Mouse (Mus musculus) layer of hippocampus, adult 11-12 months (tissue): ENCODE data around the gene Slc22a29.
"Not testable (repeated sequence)": the region's sequence is repeated elsewhere in the genome, so short reads cannot be mapped to it uniquely, and the experiment has no call there.

Experiments used
- DNase-seq: peaks from one replicate; pipeline ENCODE4 v3.0.0; 2022; ENCODE audit warnings: low spot score

Gene Slc22a29

DNA sequence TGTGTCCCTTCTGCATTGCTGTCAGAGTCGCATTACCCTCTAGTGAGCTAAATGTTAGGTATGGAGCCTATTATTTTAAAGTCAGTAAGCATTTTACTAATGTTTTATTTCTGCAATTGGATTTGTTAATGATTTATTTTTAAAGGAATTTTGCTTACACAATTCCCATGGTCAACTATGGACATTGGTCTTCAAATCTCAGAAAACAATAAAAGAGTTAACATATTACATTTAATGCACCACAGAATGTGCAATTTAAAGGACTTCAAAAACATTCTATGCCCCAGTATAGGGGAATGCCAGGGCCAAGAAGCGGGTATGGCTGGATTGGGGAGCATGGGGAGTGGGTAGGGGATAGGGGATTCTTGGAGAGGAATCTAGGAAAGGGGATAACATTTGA is at the start of gene Slc22a29:
Gene Slc22a29 (minus strand): TSS at position 101 of the 400 bp plus-strand sequence.
- no peak for DNase-seq

DNA sequence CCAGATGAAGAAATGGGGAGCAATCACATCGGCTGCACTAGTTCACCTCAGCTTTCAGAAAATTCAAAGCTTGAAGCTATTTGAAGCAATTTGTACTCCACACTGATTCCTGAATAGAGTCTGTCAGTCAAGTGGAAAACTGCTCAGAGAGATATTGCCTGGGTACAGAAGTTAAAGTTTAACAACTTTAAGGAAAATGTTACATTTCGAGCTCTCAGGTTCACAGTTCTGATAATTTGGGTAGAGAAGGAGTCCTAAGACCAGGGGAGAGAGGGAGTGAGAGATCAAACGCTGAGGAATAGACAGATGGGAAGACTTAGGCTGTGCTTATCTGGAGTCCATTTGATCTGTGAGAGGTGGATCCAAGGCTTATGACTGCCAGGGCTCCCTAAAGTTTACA is 46.6 kb upstream of the Slc22a29 start:
- DNase-seq = no peak

DNA sequence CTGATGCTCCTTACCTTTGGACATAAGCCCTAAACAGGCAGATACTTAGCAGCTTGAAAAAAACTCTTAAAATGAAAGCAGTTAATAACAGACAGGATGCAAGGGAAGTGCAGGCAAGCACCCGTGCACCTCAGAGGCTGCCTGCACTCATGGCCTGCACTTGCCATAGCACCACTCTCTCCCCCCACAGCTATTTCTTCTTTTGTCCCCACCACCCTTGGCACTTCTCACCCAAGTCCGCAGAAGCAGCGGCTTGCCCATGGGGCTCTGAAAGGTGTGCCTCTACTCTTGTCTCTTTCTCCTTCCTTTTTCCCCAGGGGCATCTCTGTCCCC is 34.0 kb upstream of the Slc22a29 start:
- no peak for DNase-seq

- DNase-seq = peak; percentile 6
These were observed 33.4 kb upstream of the Slc22a29 start for GRCm38 (mm10) chr19:8251896-8252704.

GRCm38 (mm10) chr19:8228916-8229315 is 10.2 kb upstream of the Slc22a29 start:
- DNase-seq = no peak

- DNase-seq = no peak
These were observed 69.7 kb downstream of the Slc22a29 start for GRCm38 (mm10) chr19:8148787-8149523.

DNA sequence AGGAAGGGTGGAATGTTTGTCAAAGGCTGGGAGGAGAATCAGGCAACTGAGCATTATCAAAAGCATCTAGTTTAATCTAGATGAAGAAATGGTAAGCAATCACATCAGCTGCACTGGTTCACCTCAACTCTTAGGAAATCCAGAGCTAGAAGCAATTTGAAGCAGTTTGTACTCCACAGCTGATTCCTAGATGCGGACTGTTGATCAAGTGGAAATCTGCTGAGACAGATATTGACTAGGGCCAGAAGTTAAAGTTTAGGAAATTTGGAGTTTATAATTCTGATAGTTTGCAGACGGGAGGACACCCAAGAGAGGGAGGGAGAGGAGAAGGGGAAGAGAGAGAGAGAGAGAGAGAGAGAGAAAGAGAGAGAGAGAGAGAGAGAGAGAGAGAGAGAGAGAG is 76.0 kb downstream of the Slc22a29 start:
- DNase-seq = not testable (repeated sequence)

- not testable (repeated sequence) for DNase-seq
These were observed 84.4 kb downstream of the Slc22a29 start for GRCm38 (mm10) chr19:8134127-8134841.

- not testable (repeated sequence) for DNase-seq
These were observed 86.8 kb downstream of the Slc22a29 start, which contains the start of gene Slc22a28 for GRCm38 (mm10) chr19:8131881-8132280. TSS of gene Slc22a28 (minus strand) at chr19:8131982.
